Mouse (Mus musculus): ENCODE results near the gene Slc35b2.

DNA sequence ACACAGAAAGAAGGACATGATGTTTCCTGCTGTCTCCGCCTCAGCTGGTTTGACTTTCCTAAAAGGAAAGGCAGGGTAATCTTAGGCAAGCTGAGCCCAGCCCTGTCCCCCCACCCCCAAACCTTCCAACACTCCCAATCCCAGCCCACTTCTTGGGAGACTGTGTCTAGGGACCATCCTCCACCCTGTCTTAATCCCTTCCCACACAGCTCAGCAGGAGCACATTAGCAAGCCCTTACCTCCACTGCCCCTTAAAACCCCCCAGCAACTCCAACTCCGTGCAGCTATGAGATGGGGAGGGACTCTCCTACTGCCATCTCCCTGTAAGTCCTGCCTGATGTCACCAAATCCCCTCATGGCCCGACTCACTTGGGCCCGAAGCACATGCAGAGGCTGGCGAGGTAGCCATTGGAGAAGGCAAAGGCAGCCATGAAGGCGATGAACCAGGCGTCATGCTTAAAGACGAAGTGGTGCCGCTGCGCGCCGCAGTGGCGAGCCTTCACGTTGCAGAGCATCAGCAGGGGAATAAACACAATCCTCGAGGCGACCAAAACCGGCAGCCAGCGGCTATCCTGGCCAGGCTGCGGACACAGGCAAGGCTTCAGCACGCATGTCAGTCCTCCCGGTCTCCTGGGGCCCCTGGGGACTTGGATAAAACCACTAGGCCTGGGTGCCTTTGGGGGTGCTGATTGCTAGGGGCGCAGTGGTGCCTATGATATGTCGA lies 22.2 kb downstream of the Slc35b2 start:
- TF ChIP-seq CTCF (IDR thresholded peaks at IDR 0.05; ENCODE audit: low read depth): no peak
- no peak for TF ChIP-seq EP300 (IDR thresholded peaks at IDR 0.05; ENCODE audit: low read depth)
